Mouse (Mus musculus) limb, embryonic 15.5 days (tissue): ENCODE data around the gene Lrrn4. TPM values are rescaled to one million over a fixed set of nuclear protein-coding genes. Genes with fewer than 3 reads are reported as not detected.

Source experiments
- ATAC-seq: fragments of 200-750 bp; cut with Nextera tagmentation; 2 replicates; pipeline ENCODE4 v1.8.0; 2017; ENCODE audit warnings: low read depth, moderate TSS enrichment; ENCODE audit not compliant: insufficient number of reproducible peaks, low FRiP score, low TSS enrichment
- H3K27ac ChIP-seq: fragments of 300-500 bp; sonication (generic); 2 replicates; pipeline ENCODE4 v1.5.1; 2015; ENCODE audit warnings: moderate library complexity, mild to moderate bottlenecking, inconsistent platforms
- H3K27me3 ChIP-seq: fragments of 300-500 bp; sonication (generic); 2 replicates; pipeline ENCODE4 v1.6.1; 2015; ENCODE audit warnings: inconsistent platforms
- H3K36me3 ChIP-seq: fragments of 300-500 bp; sonication (generic); 2 replicates; pipeline ENCODE4 v1.6.1; 2015; ENCODE audit warnings: inconsistent platforms
- H3K4me1 ChIP-seq: fragments of 300-500 bp; sonication (generic); 2 replicates; pipeline ENCODE4 v1.6.1; 2015; ENCODE audit warnings: inconsistent platforms
- H3K4me2 ChIP-seq: fragments of 300-500 bp; sonication (generic); 2 replicates; pipeline ENCODE4 v1.6.1; 2015; ENCODE audit warnings: mild to moderate bottlenecking, inconsistent platforms
- H3K4me3 ChIP-seq: fragments of 300-500 bp; sonication (generic); 2 replicates; pipeline ENCODE4 v1.5.1; 2015; ENCODE audit warnings: mild to moderate bottlenecking, inconsistent platforms
- H3K9ac ChIP-seq: fragments of 300-500 bp; sonication (generic); 2 replicates; pipeline ENCODE4 v1.6.1; 2015; ENCODE audit warnings: inconsistent platforms
- H3K9me3 ChIP-seq: fragments of 300-500 bp; sonication (generic); 2 replicates; pipeline ENCODE4 v1.6.1; 2016; ENCODE audit warnings: inconsistent platforms
- WGBS: fragments of 180-500 bp; shearing (Covaris S2); methylation state at CpG from one replicate; pipeline ENCODE4 v1.1.7; 2015; 5-methylcytosine and 5-hydroxymethylcytosine counted together
- polyA plus RNA-seq: library from polyadenylated mRNA; unstranded; fragments of >200 nt; fragmentation: Nextera tagmentation; extraction: Ambion mirVana; gene quantifications from 2 replicates; pipeline ENCODE4 v1.2.1, GENCODE M21; 2015

Lrrn4 gene
- polyA plus RNA-seq, 1 experiment from 2014 or later, result 0.35 TPM

GRCm38 (mm10) chr2:132900596-132900995, 19.9 kb upstream of the Lrrn4 start:
- Histone ChIP-seq H3K27ac (no peak overlapping the region), H3K9me3 (no peaks in the 10 kb centered on the region)
- WGBS, result 70% methylated on average over 1 of the region's 1 CpGs

GRCm38 (mm10) chr2:132898211-132898610, 17.5 kb upstream of the Lrrn4 start:
- 57% methylated on average over 1 of the region's 1 CpGs for WGBS
- ATAC-seq, result no peak
- no peaks in the 10 kb centered on the region for H3K27me3 ChIP-seq

More at GRCm38 (mm10) chr2:132900596-132900995, 19.9 kb upstream of the Lrrn4 start:
- Histone ChIP-seq H3K27me3 (no peaks in the 10 kb centered on the region), H3K4me1 (no peaks in the 10 kb centered on the region), H3K4me3 (no peak overlapping the region), H3K36me3 (no peaks in the 10 kb centered on the region), H3K4me2 (no peak overlapping the region), H3K9ac (no peak overlapping the region)
- ATAC-seq, result no peak

GRCm38 (mm10) chr2:132893826-132894225, 13.1 kb upstream of the Lrrn4 start:
- Histone ChIP-seq H3K4me3 (no peak overlapping the region), H3K9ac (no peak overlapping the region), H3K27ac (no peak overlapping the region), H3K27me3 (no peaks in the 10 kb centered on the region), H3K36me3 (no peaks in the 10 kb centered on the region), H3K9me3 (no peaks in the 10 kb centered on the region), H3K4me1 (no peaks in the 10 kb centered on the region), H3K4me2 (no peak overlapping the region)
- ATAC-seq, result no peak
- WGBS, result 79% methylated on average over 5 of the region's 5 CpGs

More at GRCm38 (mm10) chr2:132898211-132898610, 17.5 kb upstream of the Lrrn4 start:
- no peak overlapping the region for H3K27ac ChIP-seq
- no peak overlapping the region for H3K4me2 ChIP-seq
- H3K36me3 ChIP-seq, result no peaks in the 10 kb centered on the region
- H3K4me3 ChIP-seq, result no peak overlapping the region
- H3K9me3 ChIP-seq, result no peaks in the 10 kb centered on the region
- no peak overlapping the region for H3K9ac ChIP-seq
- no peaks in the 10 kb centered on the region for H3K4me1 ChIP-seq

GRCm38 (mm10) chr2:132885312-132885711, 4.6 kb upstream of the Lrrn4 start:
- H3K4me1 ChIP-seq, result peaks cover 12% of the 10 kb centered on the region; the same call in 1 of the 2 replicates
- no peaks in the 10 kb centered on the region for H3K9me3 ChIP-seq
- H3K4me2 ChIP-seq, result no peak overlapping the region
- H3K36me3 ChIP-seq, result no peaks in the 10 kb centered on the region
- no peak for ATAC-seq
- H3K9ac ChIP-seq, result no peak overlapping the region
- H3K4me3 ChIP-seq, result no peak overlapping the region
- WGBS, result 85% methylated on average over 7 of the region's 7 CpGs
- no peak overlapping the region for H3K27ac ChIP-seq
- H3K27me3 ChIP-seq, result peaks cover 11% of the 10 kb centered on the region

GRCm38 (mm10) chr2:132884303-132884967, 3.7 kb upstream of the Lrrn4 start:
- Histone ChIP-seq H3K27ac (no peak overlapping the region), H3K4me2 (no peak overlapping the region), H3K4me3 (no peak overlapping the region), H3K36me3 (no peaks in the 10 kb centered on the region), H3K4me1 (peaks cover 19% of the 10 kb centered on the region), H3K27me3 (peaks cover 20% of the 10 kb centered on the region), H3K9ac (no peak overlapping the region), H3K9me3 (no peaks in the 10 kb centered on the region)
- 57% methylated on average over 8 of the region's 8 CpGs for WGBS
- no peak for ATAC-seq

- no peaks in the 10 kb centered on the region for H3K36me3 ChIP-seq
- H3K27ac ChIP-seq, result no peak overlapping the region
- ATAC-seq, result 0 out of 2 replicates have a peak, but pooled peaks have one; percentile 33
- no peaks in the 10 kb centered on the region for H3K9me3 ChIP-seq
- WGBS, result under 1% methylated on average over 58 of the region's 58 CpGs
- peaks cover 28% of the 10 kb centered on the region for H3K4me1 ChIP-seq
- H3K27me3 ChIP-seq, result peaks cover 46% of the 10 kb centered on the region
- peak overlapping the region; percentile 98 for H3K4me2 ChIP-seq
- no peak overlapping the region for H3K9ac ChIP-seq
- peak overlapping the region; percentile 49 for H3K4me3 ChIP-seq
These were observed 1.2 kb downstream of the Lrrn4 start for GRCm38 (mm10) chr2:132879261-132880044.

- ATAC-seq, result no peak
- Histone ChIP-seq H3K4me3 (no peak overlapping the region), H3K4me1 (peaks cover 28% of the 10 kb centered on the region), H3K4me2 (no peak overlapping the region), H3K36me3 (no peaks in the 10 kb centered on the region), H3K27ac (no peak overlapping the region), H3K9ac (no peak overlapping the region), H3K9me3 (no peaks in the 10 kb centered on the region), H3K27me3 (peaks cover 46% of the 10 kb centered on the region)
- WGBS, result 49% methylated on average over 1 of the region's 1 CpGs
These were observed 3.7 kb downstream of the Lrrn4 start for GRCm38 (mm10) chr2:132876991-132877390.

- no peaks in the 10 kb centered on the region for H3K9me3 ChIP-seq
- no peak for ATAC-seq
- WGBS, result 74% methylated on average over 10 of the region's 10 CpGs
These were observed 6.9 kb downstream of the Lrrn4 start for GRCm38 (mm10) chr2:132873657-132874326.

DNA sequence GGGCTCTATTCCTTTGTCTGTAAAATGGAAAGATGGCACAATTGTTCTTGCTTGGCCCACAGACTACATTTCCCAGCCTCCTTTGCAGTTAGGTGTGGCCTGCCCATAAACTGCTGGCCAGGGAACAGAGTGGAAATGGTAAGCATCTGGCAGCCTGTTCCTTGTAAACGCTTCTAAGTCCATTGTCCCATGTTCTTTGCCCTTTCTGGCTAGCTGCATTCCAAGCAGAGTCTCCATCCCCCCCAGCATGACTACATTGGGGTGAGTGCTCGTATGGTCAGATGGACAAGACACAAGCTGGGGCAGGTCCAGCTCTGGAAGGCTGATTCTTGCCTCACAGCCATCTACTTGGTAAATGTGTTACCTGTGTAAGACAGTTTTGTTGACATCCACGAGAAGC, 9.0 kb downstream of the Lrrn4 start:
- Histone ChIP-seq H3K27ac (no peak overlapping the region), H3K4me3 (no peak overlapping the region), H3K9me3 (no peaks in the 10 kb centered on the region), H3K36me3 (0 out of 2 replicates have a peak, but pooled peaks cover 6% of the 10 kb centered on the region), H3K27me3 (no peaks in the 10 kb centered on the region), H3K9ac (no peak overlapping the region), H3K4me1 (no peaks in the 10 kb centered on the region), H3K4me2 (no peak overlapping the region)
- 52% methylated on average over 3 of the region's 3 CpGs for WGBS
- ATAC-seq, result no peak

More at GRCm38 (mm10) chr2:132873657-132874326, 6.9 kb downstream of the Lrrn4 start:
- Histone ChIP-seq H3K27me3 (peaks cover 19% of the 10 kb centered on the region), H3K9ac (no peak overlapping the region), H3K27ac (no peak overlapping the region), H3K4me3 (no peak overlapping the region), H3K4me1 (peaks cover 2% of the 10 kb centered on the region), H3K36me3 (no peaks in the 10 kb centered on the region), H3K4me2 (no peak overlapping the region)

- no peaks in the 10 kb centered on the region for H3K9me3 ChIP-seq
- no peak overlapping the region for H3K4me2 ChIP-seq
- no peak overlapping the region for H3K4me3 ChIP-seq
- no peak overlapping the region for H3K27ac ChIP-seq
- H3K9ac ChIP-seq, result no peak overlapping the region
- H3K4me1 ChIP-seq, result no peaks in the 10 kb centered on the region
- 78% methylated on average over 4 of the region's 4 CpGs for WGBS
- H3K36me3 ChIP-seq, result peaks cover 14% of the 10 kb centered on the region
- ATAC-seq, result no peak
- H3K27me3 ChIP-seq, result no peaks in the 10 kb centered on the region
These were observed 10.4 kb downstream of the Lrrn4 start for GRCm38 (mm10) chr2:132870286-132870685.

- H3K9ac ChIP-seq, result no peak overlapping the region
- H3K9me3 ChIP-seq, result no peaks in the 10 kb centered on the region
- 77% methylated on average over 5 of the region's 5 CpGs for WGBS
- H3K4me1 ChIP-seq, result no peaks in the 10 kb centered on the region
- no peaks in the 10 kb centered on the region for H3K27me3 ChIP-seq
- no peak for ATAC-seq
- H3K27ac ChIP-seq, result no peak overlapping the region
- no peak overlapping the region for H3K4me2 ChIP-seq
- H3K4me3 ChIP-seq, result no peak overlapping the region
- H3K36me3 ChIP-seq, result peaks cover 18% of the 10 kb centered on the region
These were observed 11.0 kb downstream of the Lrrn4 start for GRCm38 (mm10) chr2:132869682-132870081.

- H3K4me2 ChIP-seq, result no peak overlapping the region
- peaks cover 28% of the 10 kb centered on the region for H3K36me3 ChIP-seq
- H3K9me3 ChIP-seq, result no peaks in the 10 kb centered on the region
- no peak for ATAC-seq
- WGBS, result 78% methylated on average over 5 of the region's 5 CpGs
- no peak overlapping the region for H3K27ac ChIP-seq
- H3K27me3 ChIP-seq, result no peaks in the 10 kb centered on the region
- no peak overlapping the region for H3K4me3 ChIP-seq
- H3K4me1 ChIP-seq, result no peaks in the 10 kb centered on the region
- no peak overlapping the region for H3K9ac ChIP-seq
These were observed 13.2 kb downstream of the Lrrn4 start for GRCm38 (mm10) chr2:132867521-132867920.
